Mouse (Mus musculus) adrenal gland, adult (tissue): ENCODE measurements around the gene Cript.

Experiments
- DNase-seq, 2 experiments: peaks; one replicate each; pipeline ENCODE4 v3.0.0; 2022 to 2023; ENCODE audit warnings: low spot score in 1 of 2; ENCODE audit not compliant: inconsistent age in 2 of 2

Cript gene

GRCm38 (mm10) chr17:87025269-87025949 lies at the start of gene Cript, which contains the start of gene Pigf:
Gene Cript, plus strand, starts transcription at chr17:87025550.
Gene Pigf, minus strand, starts transcription at chr17:87025406.
- peak; percentile 98 to 99 for DNase-seq

GRCm38 (mm10) chr17:86976387-86976786 lies 49.0 kb upstream of the Cript start:
- DNase-seq, result no peak

GRCm38 (mm10) chr17:86978496-86978895 lies 46.9 kb upstream of the Cript start:
- DNase-seq, result no peak

GRCm38 (mm10) chr17:86981205-86981604 lies 44.1 kb upstream of the Cript start:
- DNase-seq, result no peak

- no peak for DNase-seq
Observed at GRCm38 (mm10) chr17:86981701-86982100, 43.6 kb upstream of the Cript start.

GRCm38 (mm10) chr17:86982497-86982896 lies 42.9 kb upstream of the Cript start:
- DNase-seq, result no peak

DNA sequence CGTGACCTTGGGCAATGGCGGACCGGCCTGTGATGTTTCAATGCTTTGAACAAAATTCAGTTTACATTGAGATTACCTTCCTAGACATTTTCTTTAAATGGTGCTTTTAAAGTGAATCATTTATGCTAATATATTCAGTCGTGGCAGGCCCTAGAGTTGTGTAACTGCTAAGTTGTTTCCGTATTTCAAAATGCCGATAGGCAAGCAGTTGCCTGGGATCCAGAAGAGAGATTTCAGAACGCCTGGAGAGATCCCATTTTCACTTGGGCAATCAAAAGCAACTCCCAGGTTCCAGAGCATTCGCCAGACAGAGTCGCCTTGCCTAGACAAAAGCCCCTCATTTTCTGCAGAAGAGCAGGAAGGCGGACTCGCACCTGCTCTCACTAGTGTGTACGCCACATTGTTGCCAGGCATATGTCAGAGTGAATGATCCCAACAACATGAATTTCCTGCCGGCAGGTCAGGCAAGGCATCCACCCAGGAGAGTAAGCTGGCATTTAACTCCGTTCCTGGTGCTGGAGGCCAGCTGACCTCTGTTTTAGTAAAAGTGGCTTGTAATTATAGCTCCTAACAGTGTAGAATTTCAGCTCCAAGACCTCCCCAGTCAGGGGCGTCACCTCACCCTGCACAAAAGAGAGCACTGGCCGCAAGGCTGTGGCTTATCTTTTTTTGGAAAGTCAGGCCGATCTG lies 38.8 kb upstream of the Cript start:
- DNase-seq, result no peak

GRCm38 (mm10) chr17:86988161-86988560 lies 37.2 kb upstream of the Cript start:
- DNase-seq, result no peak

DNA sequence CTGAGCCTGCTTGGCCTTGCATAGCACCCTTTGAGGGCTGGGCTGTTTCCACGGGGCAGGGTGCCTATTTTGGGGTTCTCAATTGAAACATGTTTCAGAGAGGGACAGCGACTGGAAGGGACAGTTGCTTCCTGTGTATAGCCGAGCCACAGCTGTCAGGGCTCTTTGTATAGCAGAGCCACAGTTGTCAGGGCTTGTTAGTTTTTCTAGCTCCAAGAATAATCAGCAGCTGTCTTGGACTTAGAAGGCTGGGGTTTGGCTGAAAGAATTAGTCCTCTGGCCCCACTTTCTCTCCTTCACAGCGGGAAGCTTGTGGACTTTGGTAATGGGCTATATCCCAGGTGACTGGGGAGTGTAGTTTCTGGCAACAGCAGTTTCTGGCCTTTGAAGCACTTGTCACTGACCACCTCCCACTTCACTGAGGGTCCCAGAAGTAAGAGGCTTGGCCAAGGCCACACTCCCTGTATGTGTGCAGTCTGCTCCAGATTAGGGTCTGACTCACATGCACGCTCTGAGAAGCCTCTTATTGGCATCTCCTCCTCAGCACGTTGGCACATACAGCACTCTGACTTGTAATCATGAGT lies 36.7 kb upstream of the Cript start:
- DNase-seq, result peak; percentile 37 to 67

GRCm38 (mm10) chr17:86991306-86991705 lies 34.0 kb upstream of the Cript start:
- no peak for DNase-seq

- DNase-seq, result no peak
Observed at GRCm38 (mm10) chr17:86997323-86997722, 28.0 kb upstream of the Cript start.

GRCm38 (mm10) chr17:87008950-87009349 lies 16.4 kb upstream of the Cript start:
- DNase-seq, result no peak

- peak in 1 of 2 experiments; percentile 51 for DNase-seq
Observed at GRCm38 (mm10) chr17:87011301-87012019, 13.9 kb upstream of the Cript start.

DNA sequence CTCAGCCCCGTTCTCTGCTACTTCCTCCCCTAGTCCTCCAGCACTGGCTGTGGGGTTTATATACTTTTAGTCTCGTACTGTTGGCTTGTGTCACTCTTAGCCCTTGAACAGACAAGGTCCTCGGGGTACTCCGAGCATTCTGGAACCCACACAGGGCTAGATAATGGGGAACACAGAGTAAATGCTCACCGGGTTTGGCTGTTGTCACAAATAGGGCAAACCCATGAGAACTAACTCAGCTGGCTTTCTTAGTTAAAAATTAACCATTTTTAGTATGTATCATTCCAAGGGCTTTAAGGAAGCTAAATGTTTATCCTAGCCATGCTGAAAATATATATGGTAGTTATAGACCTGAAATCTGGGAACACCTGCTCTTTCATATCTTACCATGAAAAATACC lies 5.7 kb upstream of the Cript start:
- no peak for DNase-seq

DNA sequence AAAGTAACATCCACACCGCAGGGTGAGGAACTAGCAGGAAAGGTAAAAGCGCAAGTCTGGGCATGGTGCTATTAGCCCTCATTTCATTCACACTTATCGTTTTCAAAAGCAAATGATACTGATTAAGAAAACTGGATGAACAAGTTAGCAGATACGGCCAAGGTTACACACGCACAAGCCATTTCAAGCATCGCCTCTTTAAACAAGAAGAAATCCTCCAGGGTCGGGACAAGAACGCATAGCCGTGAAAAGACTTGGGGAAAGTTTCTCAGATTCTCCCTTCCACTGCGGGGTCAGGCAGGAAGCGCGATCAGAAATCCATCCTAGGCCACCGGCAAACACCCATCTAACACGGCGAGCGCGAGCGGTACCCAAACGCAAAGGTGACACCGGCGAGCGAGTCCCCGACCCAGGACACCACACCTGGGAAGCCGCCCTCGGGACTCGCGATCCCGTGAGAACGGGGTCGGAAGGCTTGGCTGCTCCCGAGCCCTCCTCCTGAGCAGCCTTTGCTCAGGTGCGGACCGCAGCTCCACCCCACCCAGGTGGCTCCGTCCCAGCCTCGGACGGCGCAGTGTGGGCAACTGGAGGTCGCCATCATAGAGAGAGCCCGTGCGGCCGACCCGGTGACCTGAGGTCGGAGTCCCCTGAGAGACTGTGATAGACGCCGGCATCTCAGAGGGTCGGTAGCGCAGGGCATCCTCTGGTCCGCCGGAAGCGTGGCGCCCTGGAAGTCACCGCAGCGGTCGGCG lies 683 bp upstream of the Cript start:
- no peak for DNase-seq

- DNase-seq, result peak; percentile 37 to 74
Observed at GRCm38 (mm10) chr17:87036141-87037073, 11.1 kb downstream of the Cript start.

- no peak for DNase-seq
Observed at GRCm38 (mm10) chr17:87038496-87038895, 13.1 kb downstream of the Cript start.

- peak in 1 of 2 experiments; percentile 68 for DNase-seq
Observed at GRCm38 (mm10) chr17:87041739-87042138, 16.4 kb downstream of the Cript start.

- peak; percentile 86 to 95 for DNase-seq
Observed at GRCm38 (mm10) chr17:87044364-87044763, 19.0 kb downstream of the Cript start.

DNA sequence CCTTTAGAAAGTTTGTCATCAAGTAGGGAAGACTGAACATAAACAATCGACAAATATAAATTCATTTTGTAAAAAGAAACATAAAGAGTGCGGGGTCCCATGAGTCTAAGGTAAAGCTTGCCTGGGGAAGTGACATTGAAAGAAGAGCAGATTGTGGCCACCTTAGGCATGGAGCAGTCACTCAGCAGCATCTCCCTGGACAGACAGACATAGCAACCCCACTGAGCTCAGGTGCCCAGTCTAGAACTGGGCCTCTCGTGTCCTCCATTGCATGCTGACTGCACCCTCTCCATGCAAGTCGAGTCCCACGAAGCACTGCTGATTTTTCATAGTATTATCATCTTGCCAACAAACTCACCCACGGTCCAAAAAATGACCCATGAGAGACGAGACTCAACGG lies 19.4 kb downstream of the Cript start:
- peak in 1 of 2 experiments; percentile 17 for DNase-seq
